Mouse (Mus musculus) embryonic fibroblast, embryonic 13.5 days (primary cell): Measurements from ENCODE around the gene Trim46.

Experiments used
- CTCF ChIP-seq: IDR thresholded peaks from 2 replicates; pipeline ENCODE4 v1.5.1; 2011; ENCODE audit warnings: mild to moderate bottlenecking, control low read depth, low read length, moderate library complexity, borderline replicate concordance; ENCODE audit not compliant: insufficient read depth
- POLR2A ChIP-seq: IDR thresholded peaks from 2 replicates; pipeline ENCODE4 v1.6.1; 2011; ENCODE audit warnings: low read depth, mild to moderate bottlenecking, control low read depth, low read length, moderate library complexity

- TF ChIP-seq POLR2A: no peak
- no peak for TF ChIP-seq CTCF
Measured at GRCm38 (mm10) chr3:89206695-89207094, 39.4 kb downstream of the Trim46 start.
